Mouse (Mus musculus): ENCODE results near the gene Hoxa13.
A peak's percentile ranks its signal among the peaks of the same experiment; 100 is the strongest.

Gene Hoxa13

GRCm38 (mm10) chr6:52249415-52249738, 11.3 kb downstream of the Hoxa13 start:
- DNase-seq = no peak

GRCm38 (mm10) chr6:52248638-52249414, 11.9 kb downstream of the Hoxa13 start:
- DNase-seq = no peak

- no peak for DNase-seq
These were observed 12.7 kb downstream of the Hoxa13 start for GRCm38 (mm10) chr6:52247766-52248637.

GRCm38 (mm10) chr6:52246916-52247315, 13.8 kb downstream of the Hoxa13 start:
- DNase-seq = no peak

- no peak for DNase-seq
These were observed 14.3 kb downstream of the Hoxa13 start for GRCm38 (mm10) chr6:52246403-52246803.

- no peak for DNase-seq
These were observed 14.9 kb downstream of the Hoxa13 start, which contains the start of gene Hoxa11 for GRCm38 (mm10) chr6:52245757-52246142. Hoxa11 (minus strand) TSS chr6:52245810.

- DNase-seq = peak in 1 of 2 experiments; percentile 2
These were observed 15.5 kb downstream of the Hoxa13 start for GRCm38 (mm10) chr6:52245040-52245756.

GRCm38 (mm10) chr6:52244471-52245039, 16.1 kb downstream of the Hoxa13 start:
- no peak for DNase-seq

GRCm38 (mm10) chr6:52243681-52244121, 17.0 kb downstream of the Hoxa13 start:
- no peak for DNase-seq

GRCm38 (mm10) chr6:52242801-52243332, 17.8 kb downstream of the Hoxa13 start:
- DNase-seq = no peak

- DNase-seq = no peak
These were observed 19.6 kb downstream of the Hoxa13 start for GRCm38 (mm10) chr6:52241001-52241621.

- DNase-seq = peak; percentile 71 to 72
These were observed 20.2 kb downstream of the Hoxa13 start, which contains the start of gene Hoxa10 for GRCm38 (mm10) chr6:52240389-52241000. Hoxa10 (minus strand) TSS chr6:52240854.

- DNase-seq = no peak
These were observed 20.9 kb downstream of the Hoxa13 start for GRCm38 (mm10) chr6:52239625-52240388.

- no peak for DNase-seq
These were observed 21.7 kb downstream of the Hoxa13 start for GRCm38 (mm10) chr6:52238976-52239375.

- no peak for DNase-seq
These were observed 22.5 kb downstream of the Hoxa13 start for GRCm38 (mm10) chr6:52238155-52238545.

GRCm38 (mm10) chr6:52237346-52238154, 23.1 kb downstream of the Hoxa13 start:
- no peak for DNase-seq

- DNase-seq = no peak
These were observed 23.9 kb downstream of the Hoxa13 start for GRCm38 (mm10) chr6:52236806-52237205.

- no peak for DNase-seq
These were observed 24.8 kb downstream of the Hoxa13 start for GRCm38 (mm10) chr6:52235866-52236265.

GRCm38 (mm10) chr6:52235267-52235666, 25.4 kb downstream of the Hoxa13 start:
- DNase-seq = no peak
